ENCODE assay signal across 15 mouse cellular contexts in the genomic region with DNA sequence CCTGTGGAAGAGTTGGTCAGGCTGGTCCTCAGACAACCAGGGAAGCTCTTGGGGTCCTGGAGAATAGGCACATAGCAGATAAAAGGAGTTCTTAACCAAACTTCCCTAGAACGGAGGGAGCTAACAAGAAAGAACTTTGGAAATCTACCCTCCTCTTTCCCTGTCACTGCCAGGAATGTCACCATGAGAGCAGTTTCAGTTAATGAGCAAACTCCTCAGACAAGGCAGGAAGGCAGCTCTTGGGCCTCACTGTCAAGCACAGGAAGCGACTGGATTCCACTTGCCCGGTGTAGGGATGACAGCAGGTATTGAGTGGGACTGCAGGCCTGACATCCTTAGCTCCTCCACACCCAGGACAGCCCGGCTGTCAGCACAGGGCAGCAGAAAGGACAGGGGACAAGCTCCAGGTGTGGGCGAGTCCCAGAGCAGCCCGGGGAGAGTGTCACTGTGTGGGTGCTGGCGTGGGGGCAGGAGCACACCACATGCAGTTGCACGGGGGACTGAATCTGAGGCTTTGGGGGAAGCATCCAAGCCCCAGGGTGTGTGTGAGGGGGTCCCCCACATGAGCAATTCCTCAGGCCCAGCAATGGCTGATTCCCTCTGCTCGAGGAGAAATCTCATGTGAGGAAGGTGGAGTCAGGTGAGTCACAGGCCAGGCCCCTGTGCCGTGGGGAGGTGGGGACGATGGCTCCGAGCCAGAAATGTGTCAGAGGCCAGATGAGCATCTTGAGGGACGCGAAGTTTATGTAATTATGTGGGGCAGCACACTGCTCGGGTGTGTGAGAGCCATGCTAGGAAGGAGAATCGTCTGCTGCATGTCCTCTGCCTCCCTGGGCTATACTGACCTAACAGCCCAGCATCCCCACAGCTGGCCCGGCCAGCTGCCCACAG. TPM values are rescaled to one million over a fixed set of nuclear protein-coding genes. Genes with fewer than 3 reads are reported as not detected.
A peak's percentile ranks its signal among the peaks of the same experiment; 100 is the strongest.
DNase-seq lines count a peak whose midpoint lies in the region; ATAC-seq and TF ChIP-seq lines count a peak whose summit lies in the region.
"Had no signal": no experiment of that assay in that cellular context is flagged by ENCODE, and none has a peak within 500 bp of the region (broad histone marks: within the 10 kb centered on the region; RNA-seq: fewer than 3 reads in every experiment).

No protein-coding gene starts in this region.

- H3K9me3 ChIP-seq in megakaryocyte, embryonic 14.5 days, result peaks cover 8% of the 10 kb centered on the region; the same call in 1 of the 2 replicates
- H3K9me3 ChIP-seq in liver, postnatal 0 days (ENCODE audit: low read length), result no peaks in the 10 kb centered on the region
- H3K9me3 ChIP-seq: heart, embryonic 15.5 days had no signal

- peaks cover 54% of the 10 kb centered on the region for H3K4me1 ChIP-seq in megakaryocyte, embryonic 14.5 days
- H3K4me1 ChIP-seq in liver, postnatal 0 days (ENCODE audit: insufficient read depth), result peaks cover 33% of the 10 kb centered on the region
- H3K4me1 ChIP-seq: heart, embryonic 15.5 days had no signal

- 0 out of 2 replicates have a peak overlapping the region, but pooled peaks have one; percentile 30 for H3K9ac ChIP-seq in liver, postnatal 0 days (replicated peaks)
- H3K9ac ChIP-seq: forebrain, postnatal 0 days; heart, embryonic 15.5 days; hindbrain, embryonic 14.5 days had no signal

- no peak overlapping the region for H3K4me2 ChIP-seq in liver, postnatal 0 days (ENCODE audit: low read depth, low read length)
- H3K4me2 ChIP-seq: heart, embryonic 15.5 days; hindbrain, embryonic 14.5 days had no signal

- peak; percentile 23 for DNase-seq in adrenal gland, postnatal 14 days
- no peak for DNase-seq in adrenal gland, adult 18-20 months (ENCODE audit: low spot score in 2 of 2)
- no peak for DNase-seq in liver, postnatal 0 days
- peak; percentile 60 for DNase-seq in urinary bladder, postnatal 25 days (ENCODE audit: low spot score)
- no peak for DNase-seq in embryo, embryonic 9.5 days (ENCODE audit: extremely low spot score)
- DNase-seq: adrenal gland, adult 8-10 months; forebrain, postnatal 0 days; right cerebral cortex, adult 18-20 months; thymus, postnatal 14 days had no signal

- 50% methylated on average over 17 of the region's 17 CpGs for WGBS in liver, postnatal 0 days (ENCODE audit: insufficient replicate concordance)

- H3K27ac ChIP-seq in liver, postnatal 0 days (ENCODE audit: low read depth), result peak overlapping the region; percentile 50; the same call in 1 of the 2 replicates
- H3K27ac ChIP-seq: heart, embryonic 15.5 days; hindbrain, embryonic 14.5 days had no signal

- no peak for TF ChIP-seq EP300 in liver, postnatal 0 days (IDR thresholded peaks at IDR 0.05; ENCODE audit: low read depth)

- H3K36me3 ChIP-seq in megakaryocyte, embryonic 14.5 days (replicated peaks; ENCODE audit: low read length), result no peaks in the 10 kb centered on the region
- H3K36me3 ChIP-seq in liver, postnatal 0 days (replicated peaks; ENCODE audit: insufficient read depth, low read length), result no peaks in the 10 kb centered on the region
- H3K36me3 ChIP-seq: heart, embryonic 15.5 days had no signal

- TF ChIP-seq CTCF in liver, postnatal 0 days (IDR thresholded peaks at IDR 0.05; ENCODE audit: low read depth), result no peak

- H3K27me3 ChIP-seq in megakaryocyte, embryonic 14.5 days (replicated peaks), result peaks cover 71% of the 10 kb centered on the region
- H3K27me3 ChIP-seq in liver, postnatal 0 days (ENCODE audit: insufficient read depth, low read length), result no peaks in the 10 kb centered on the region

- no peak for ATAC-seq in megakaryocyte, adult 5-6 weeks (ENCODE audit: poor library complexity, severe bottlenecking)
- ATAC-seq in liver, postnatal 0 days, result no peak
- no peak for ATAC-seq in monocyte, adult 5-6 weeks (replicated peaks; ENCODE audit: insufficient number of reproducible peaks, low FRiP score, low TSS enrichment, poor library complexity, severe bottlenecking)
- ATAC-seq: forebrain, postnatal 0 days had no signal

- H3K4me3 ChIP-seq in megakaryocyte, embryonic 14.5 days (replicated peaks), result peak overlapping the region; percentile 33
- no peak overlapping the region for H3K4me3 ChIP-seq in liver, postnatal 0 days (ENCODE audit: low read depth, low read length)
- H3K4me3 ChIP-seq: heart, embryonic 15.5 days had no signal

RNA-seq across cellular contexts. Expression of gene Cebpa, which starts 9.8 kb away (rescaled TPM):
- 178 and 183 TPM in 2 replicates for total RNA-seq in adrenal gland, postnatal 14 days (2021)
- 100 to 1,000 TPM; 102 to 266 TPM for total RNA-seq in adrenal gland, adult 18-20 months (2021)
- polyA plus RNA-seq in megakaryocyte, embryonic 14.5 days (2012; ENCODE audit: insufficient read depth, low replicate concordance), result 43.6 and 55.1 TPM in 2 replicates
- total RNA-seq in megakaryocyte, adult 5-6 weeks (2015), result 48.7 and 57.0 TPM in 2 replicates
- total RNA-seq in megakaryocyte, adult 5-6 weeks (2017), result 21.7 and 22.4 TPM in 2 replicates
- 20.2 and 34.0 TPM in 2 replicates for polyA plus RNA-seq in liver, postnatal 0 days (2015; fragmentation: Nextera tagmentation; extraction: Ambion mirVana)
- 9.3 to 16.4 TPM (median 10.3 TPM) in 3 replicates for total RNA-seq in monocyte, adult 5-6 weeks (2017)

RNA-seq across cellular contexts. Expression of gene Slc7a10, which starts 57.3 kb away (rescaled TPM):
- total RNA-seq in adrenal gland, postnatal 14 days (2021), result 1.5 and 3.6 TPM in 2 replicates
- 10 to 100 TPM in 1 of 2 experiments, 1 to 10 TPM in 1; 8.6 to 19.4 TPM for total RNA-seq in adrenal gland, adult 18-20 months (2021)
- not detected in 2 replicates for polyA plus RNA-seq in megakaryocyte, embryonic 14.5 days (2012; ENCODE audit: insufficient read depth, low replicate concordance)
- not detected in 2 replicates for total RNA-seq in megakaryocyte, adult 5-6 weeks (2015)
- not detected in 2 replicates for total RNA-seq in megakaryocyte, adult 5-6 weeks (2017)
- 0.12 TPM in 2 replicates for polyA plus RNA-seq in liver, postnatal 0 days (2015; fragmentation: Nextera tagmentation; extraction: Ambion mirVana)
- total RNA-seq in monocyte, adult 5-6 weeks (2017), result not detected in 3 replicates
- total RNA-seq: neutrophil, adult 5-6 weeks had no signal

Comparison
In these comparisons a context has a peak if more than half of its experiments do, and no peak if none do; other contexts are left out.
1. DNase-seq: peak in adrenal gland, postnatal 14 days (single experiment) and urinary bladder, postnatal 25 days (single experiment); none in adrenal gland, adult 18-20 months (0 of 2), liver, postnatal 0 days (single experiment) and embryo, embryonic 9.5 days (single experiment).